Mouse (Mus musculus) midbrain, embryonic 16.5 days (tissue): ENCODE results near the gene Hhex. TPM values are rescaled to one million over a fixed set of nuclear protein-coding genes. Genes with fewer than 3 reads are reported as not detected.

Experiments used
- ATAC-seq: fragments of 200-750 bp; cut with Nextera tagmentation; 2 replicates; pipeline ENCODE4 v1.8.0; 2017; ENCODE audit warnings: moderate TSS enrichment
- H3K27ac ChIP-seq: fragments of 300-500 bp; sonication (generic); 2 replicates; pipeline ENCODE4 v1.5.1; 2014; ENCODE audit warnings: mild to moderate bottlenecking, low read length, mixed read lengths
- H3K27me3 ChIP-seq: fragments of 300-500 bp; sonication (generic); 2 replicates; pipeline ENCODE4 v1.6.1; 2014; ENCODE audit warnings: low read depth, low read length, mixed read lengths; ENCODE audit not compliant: control insufficient read depth, insufficient read depth
- H3K36me3 ChIP-seq: fragments of 300-500 bp; sonication (generic); 2 replicates; pipeline ENCODE4 v1.6.1; 2014; ENCODE audit warnings: mild to moderate bottlenecking, low read length, moderate library complexity, mixed read lengths; ENCODE audit not compliant: control insufficient read depth, insufficient read depth
- H3K4me1 ChIP-seq: fragments of 300-500 bp; sonication (generic); 2 replicates; pipeline ENCODE4 v1.6.1; 2014; ENCODE audit warnings: mild to moderate bottlenecking, low read length, mixed read lengths; ENCODE audit not compliant: control insufficient read depth, insufficient read depth
- H3K4me2 ChIP-seq: fragments of 300-500 bp; sonication (generic); 2 replicates; pipeline ENCODE4 v1.6.1; 2014; ENCODE audit warnings: mild to moderate bottlenecking, low read length, mixed read lengths
- H3K4me3 ChIP-seq: fragments of 300-500 bp; sonication (generic); 2 replicates; pipeline ENCODE4 v1.5.1; 2014; ENCODE audit warnings: low read depth, mild to moderate bottlenecking, low read length, moderate library complexity, mixed read lengths
- H3K9ac ChIP-seq: fragments of 300-500 bp; sonication (generic); 2 replicates; pipeline ENCODE4 v1.6.1; 2014; ENCODE audit warnings: low read depth, low read length, mixed read lengths
- H3K9me3 ChIP-seq: fragments of 300-500 bp; sonication (generic); replicated peaks from 2 replicates; pipeline ENCODE4 v1.6.1; 2014; ENCODE audit warnings: mild to moderate bottlenecking, low read length, mixed read lengths; ENCODE audit not compliant: control insufficient read depth, poor library complexity, severe bottlenecking
- WGBS: fragments of 180-500 bp; shearing (Covaris S2); extraction: QIAGEN DNeasy Blood & Tissue Kit; methylation state at CpG from one replicate; pipeline ENCODE4 v1.1.7; 2014; 5-methylcytosine and 5-hydroxymethylcytosine counted together
- polyA plus RNA-seq: library from polyadenylated mRNA; unstranded; fragments of >200 nt; fragmentation: Nextera tagmentation; extraction: Ambion mirVana; gene quantifications from 2 replicates; pipeline ENCODE4 v1.2.1, GENCODE M21; 2015

The Hhex gene
- polyA plus RNA-seq, 1 experiment from 2014 or later = 4.6 TPM

- no peak overlapping the region for H3K27ac ChIP-seq
- WGBS = 16% methylated on average over 16 of the region's 16 CpGs
- no peaks in the 10 kb centered on the region for H3K9me3 ChIP-seq
- no peak overlapping the region for H3K9ac ChIP-seq
- H3K4me1 ChIP-seq = peaks cover 7% of the 10 kb centered on the region; the same call in 1 of the 2 replicates
- H3K36me3 ChIP-seq = no peaks in the 10 kb centered on the region
- H3K27me3 ChIP-seq = peaks cover 63% of the 10 kb centered on the region
- H3K4me2 ChIP-seq = no peak overlapping the region
- H3K4me3 ChIP-seq = no peak overlapping the region
- ATAC-seq = no peak
These were observed 1.6 kb upstream of the Hhex start for GRCm38 (mm10) chr19:37432868-37433570.

DNA sequence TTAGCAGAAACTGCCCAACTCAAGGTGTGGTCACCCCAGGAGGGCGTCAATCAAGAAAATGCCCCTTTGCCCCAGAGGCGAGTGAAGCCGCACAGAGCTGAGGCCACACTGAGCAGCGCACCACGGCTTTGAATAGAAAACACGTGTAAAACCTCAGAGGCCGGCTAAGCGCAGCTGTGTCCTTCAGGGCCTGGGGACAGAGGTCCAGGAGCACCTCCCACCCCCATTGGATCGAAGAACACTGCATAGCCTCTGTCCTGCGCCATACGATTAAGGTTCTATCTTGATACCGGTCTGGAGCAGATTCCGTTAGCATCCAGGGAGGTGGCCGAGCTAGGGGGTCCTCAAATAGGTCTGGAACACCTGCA lies 731 bp upstream of the Hhex start:
- Histone ChIP-seq H3K36me3 (no peaks in the 10 kb centered on the region), H3K9me3 (no peaks in the 10 kb centered on the region), H3K4me1 (peaks cover 7% of the 10 kb centered on the region; the same call in 1 of the 2 replicates), H3K27ac (no peak overlapping the region), H3K4me3 (peak overlapping the region; percentile 39; the same call in 1 of the 2 replicates), H3K27me3 (peaks cover 68% of the 10 kb centered on the region), H3K9ac (no peak overlapping the region), H3K4me2 (peak overlapping the region; percentile 53)
- 2% methylated on average over 14 of the region's 14 CpGs for WGBS
- ATAC-seq = 0 out of 2 replicates have a peak, but pooled peaks have one; percentile 6

DNA sequence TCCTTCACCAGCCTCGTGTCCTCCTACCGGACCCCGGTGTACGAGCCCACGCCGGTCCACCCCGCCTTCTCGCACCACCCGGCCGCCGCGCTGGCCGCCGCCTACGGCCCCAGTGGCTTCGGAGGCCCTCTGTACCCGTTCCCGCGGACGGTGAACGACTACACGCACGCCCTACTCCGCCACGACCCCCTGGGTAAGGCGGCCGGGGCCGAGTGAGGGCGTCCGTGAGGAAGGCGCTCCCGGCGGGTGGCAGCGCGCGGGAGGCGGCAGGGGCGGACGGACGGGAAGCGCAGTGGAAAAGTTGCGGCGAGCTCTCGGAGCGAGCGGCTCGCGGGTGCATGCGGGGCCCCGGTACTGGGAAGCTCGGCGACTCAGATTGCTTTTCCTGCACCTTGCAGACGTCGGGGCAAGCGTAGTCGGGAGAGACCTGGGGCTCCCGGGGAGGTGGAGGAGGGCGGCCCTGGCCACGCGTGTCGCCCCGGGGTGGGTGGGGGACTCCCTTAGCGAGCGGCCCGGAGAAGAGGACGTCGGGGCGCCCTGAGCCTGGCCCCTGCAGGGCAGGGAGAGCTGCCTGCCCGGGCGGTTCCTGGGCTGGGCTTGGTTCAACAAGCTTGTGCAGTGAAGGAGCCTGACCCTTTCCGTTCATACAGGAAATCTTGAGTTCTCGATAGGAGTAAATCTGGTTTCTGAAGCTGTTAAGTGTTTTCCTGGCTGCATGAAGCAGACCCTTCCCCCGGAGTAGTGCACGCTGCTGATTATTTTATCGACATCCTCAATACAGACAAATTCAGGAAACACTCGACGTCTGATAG lies 637 bp downstream of the Hhex start:
- H3K36me3 ChIP-seq = no peaks in the 10 kb centered on the region
- WGBS = under 1% methylated on average over 77 of the region's 77 CpGs
- H3K4me2 ChIP-seq = peak overlapping the region; percentile 53
- no peaks in the 10 kb centered on the region for H3K9me3 ChIP-seq
- H3K4me1 ChIP-seq = peaks cover 7% of the 10 kb centered on the region; the same call in 1 of the 2 replicates
- H3K27me3 ChIP-seq = peaks cover 74% of the 10 kb centered on the region
- H3K27ac ChIP-seq = no peak overlapping the region; the same call in 1 of the 2 replicates
- H3K4me3 ChIP-seq = peak overlapping the region; percentile 39
- H3K9ac ChIP-seq = peak overlapping the region; percentile 34; the same call in 1 of the 2 replicates
- ATAC-seq = peak; percentile 70

DNA sequence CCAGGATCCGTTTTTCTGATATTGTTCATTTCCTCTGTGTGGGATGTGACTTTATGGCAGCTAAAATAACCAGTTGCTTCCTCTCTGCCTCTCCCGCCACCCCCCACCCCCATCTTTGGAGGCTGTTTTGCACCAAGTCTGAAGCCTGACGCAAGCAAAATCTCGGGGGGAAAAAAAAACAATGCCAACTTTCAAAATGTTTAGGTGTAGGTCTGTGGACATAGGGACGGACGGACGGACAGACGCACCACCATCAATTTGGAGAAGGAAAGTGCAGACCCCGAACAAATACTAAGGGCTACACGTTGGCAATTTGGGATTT lies 1.2 kb downstream of the Hhex start:
- Histone ChIP-seq H3K4me3 (no peak overlapping the region), H3K36me3 (no peaks in the 10 kb centered on the region), H3K27ac (no peak overlapping the region), H3K4me2 (no peak overlapping the region), H3K27me3 (peaks cover 69% of the 10 kb centered on the region), H3K9ac (no peak overlapping the region), H3K4me1 (peaks cover 7% of the 10 kb centered on the region; the same call in 1 of the 2 replicates), H3K9me3 (no peaks in the 10 kb centered on the region)
- no peak for ATAC-seq
- 4% methylated on average over 10 of the region's 10 CpGs for WGBS

DNA sequence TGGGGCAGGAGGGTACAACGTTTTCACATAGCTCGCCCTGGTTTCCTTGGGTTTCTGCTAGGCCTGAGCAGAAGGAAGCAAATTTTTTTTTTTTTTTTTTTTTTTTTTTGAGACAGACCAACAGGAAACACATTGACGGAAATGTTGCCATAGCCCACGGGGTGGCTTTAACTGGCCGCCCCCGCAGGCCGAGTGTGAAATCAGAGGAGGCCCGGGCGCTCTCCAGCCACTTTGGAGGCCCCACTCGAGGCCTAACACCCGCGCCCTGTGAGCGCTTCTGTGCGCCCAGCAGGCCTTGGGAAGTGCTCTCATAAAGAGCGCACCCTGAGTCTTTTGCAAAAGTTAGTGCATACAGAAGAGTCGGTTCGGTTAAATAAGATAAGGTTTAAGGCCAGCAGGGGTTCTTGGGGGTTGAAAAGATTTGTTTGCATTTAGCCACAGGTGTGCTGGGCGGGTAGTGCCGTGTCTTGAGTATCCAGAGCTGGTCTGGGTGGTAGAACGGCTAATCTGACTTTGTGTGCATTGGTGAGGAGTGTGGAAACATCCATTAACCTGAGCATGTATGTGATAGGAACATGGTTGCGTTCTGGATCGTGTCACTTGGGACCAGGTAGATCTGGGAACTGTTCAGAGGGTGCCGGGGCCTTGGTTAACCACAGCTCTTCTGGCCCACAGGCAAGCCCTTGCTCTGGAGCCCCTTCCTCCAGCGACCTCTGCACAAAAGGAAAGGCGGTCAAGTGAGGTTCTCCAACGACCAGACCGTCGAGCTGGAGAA lies 2.1 kb downstream of the Hhex start:
- 4% methylated on average over 28 of the region's 28 CpGs for WGBS
- no peak overlapping the region for H3K27ac ChIP-seq
- no peak overlapping the region for H3K4me2 ChIP-seq

GRCm38 (mm10) chr19:37437289-37437606 lies 2.6 kb downstream of the Hhex start:
- Histone ChIP-seq H3K9me3 (no peaks in the 10 kb centered on the region), H3K9ac (no peak overlapping the region), H3K4me1 (peaks cover 7% of the 10 kb centered on the region; the same call in 1 of the 2 replicates), H3K27me3 (peaks cover 58% of the 10 kb centered on the region), H3K4me3 (no peak overlapping the region), H3K36me3 (no peaks in the 10 kb centered on the region), H3K4me2 (no peak overlapping the region), H3K27ac (no peak overlapping the region)
- no peak for ATAC-seq
- 8% methylated on average over 14 of the region's 14 CpGs for WGBS

More for the DNA sequence above, 2.1 kb downstream of the Hhex start:
- H3K27me3 ChIP-seq = peaks cover 62% of the 10 kb centered on the region
- no peak overlapping the region for H3K4me3 ChIP-seq
- H3K9me3 ChIP-seq = no peaks in the 10 kb centered on the region
- no peak for ATAC-seq
- H3K4me1 ChIP-seq = peaks cover 7% of the 10 kb centered on the region; the same call in 1 of the 2 replicates
- H3K36me3 ChIP-seq = no peaks in the 10 kb centered on the region
- no peak overlapping the region for H3K9ac ChIP-seq

GRCm38 (mm10) chr19:37440181-37440580 lies 5.6 kb downstream of the Hhex start:
- Histone ChIP-seq H3K4me2 (no peak overlapping the region), H3K4me3 (no peak overlapping the region), H3K4me1 (no peaks in the 10 kb centered on the region; the same call in 1 of the 2 replicates), H3K9me3 (no peaks in the 10 kb centered on the region), H3K9ac (no peak overlapping the region), H3K27me3 (peaks cover 28% of the 10 kb centered on the region), H3K36me3 (no peaks in the 10 kb centered on the region), H3K27ac (no peak overlapping the region)
- 77% methylated on average over 4 of the region's 4 CpGs for WGBS
- ATAC-seq = no peak

- no peak overlapping the region for H3K4me2 ChIP-seq
- no peak overlapping the region for H3K9ac ChIP-seq
- no peaks in the 10 kb centered on the region for H3K36me3 ChIP-seq
- no peak overlapping the region for H3K4me3 ChIP-seq
- no peak for ATAC-seq
- peaks cover 25% of the 10 kb centered on the region for H3K27me3 ChIP-seq
- no peaks in the 10 kb centered on the region for H3K9me3 ChIP-seq
- no peaks in the 10 kb centered on the region for H3K4me1 ChIP-seq
- H3K27ac ChIP-seq = no peak overlapping the region
- 73% methylated on average over 16 of the region's 16 CpGs for WGBS
These were observed 6.3 kb downstream of the Hhex start for GRCm38 (mm10) chr19:37440708-37441475.
